Mouse (Mus musculus) MEL (cell line): ENCODE results near the gene Zhx3. TPM values are rescaled to one million over a fixed set of nuclear protein-coding genes. Genes with fewer than 3 reads are reported as not detected.

Source experiments
- DNase-seq: peaks from one replicate; pipeline ENCODE4 v3.0.0; 2011; ENCODE audit warnings: low read depth, low spot score
- H3K27ac ChIP-seq: 2 replicates; pipeline ENCODE4 v1.5.1; 2012; ENCODE audit warnings: low read depth, mild to moderate bottlenecking, control low read depth, low read length, moderate library complexity; ENCODE audit not compliant: control insufficient read depth
- H3K27me3 ChIP-seq, 2 experiments: fragments of 150-350 bp in 1 of 2; sonication (generic) in 1 of 2; 2 replicates each; pipeline ENCODE4 v1.6.1; 2012; ENCODE audit warnings: low read length in 2 of 2, mild to moderate bottlenecking in 2 of 2, improper control_type of control experiment in 1 of 2, moderate library complexity in 1 of 2; ENCODE audit not compliant: insufficient read depth in 2 of 2, control insufficient read depth in 1 of 2
- H3K36me3 ChIP-seq, 2 experiments: 2 replicates each; pipeline ENCODE4 v1.6.1; 2012 to 2014; ENCODE audit warnings: low read length in 2 of 2, improper control_type of control experiment in 1 of 2, inconsistent platforms in 1 of 2, mild to moderate bottlenecking in 1 of 2; ENCODE audit not compliant: insufficient read depth in 2 of 2, control insufficient read depth in 1 of 2
- H3K4me1 ChIP-seq, 2 experiments: fragments of 150-350 bp in 1 of 2; sonication (generic) in 1 of 2; 2 replicates each; pipeline ENCODE4 v1.6.1; 2012; ENCODE audit warnings: low read length in 2 of 2, improper control_type of control experiment in 1 of 2, mild to moderate bottlenecking in 1 of 2; ENCODE audit not compliant: insufficient read depth in 2 of 2, control insufficient read depth in 1 of 2
- H3K4me3 ChIP-seq, 2 experiments: fragments of 150-350 bp in 1 of 2; sonication (generic) in 1 of 2; 2 replicates each; pipeline ENCODE4 v1.5.1; 2012; ENCODE audit warnings: low read depth in 2 of 2, low read length in 2 of 2, mild to moderate bottlenecking in 2 of 2, moderate library complexity in 2 of 2, control low read depth in 1 of 2, improper control_type of control experiment in 1 of 2; ENCODE audit not compliant: control insufficient read depth in 1 of 2, insufficient read depth in 1 of 2
- H3K79me2 ChIP-seq: 2 replicates; pipeline ENCODE4 v1.6.1; 2012; ENCODE audit warnings: mild to moderate bottlenecking, low read length, moderate library complexity; ENCODE audit not compliant: control insufficient read depth, poor library complexity, insufficient read depth
- H3K9ac ChIP-seq: 2 replicates; pipeline ENCODE4 v1.6.1; 2012; ENCODE audit warnings: low read depth, mild to moderate bottlenecking, control low read depth, low read length, moderate library complexity; ENCODE audit not compliant: control insufficient read depth, poor library complexity, severe bottlenecking
- H3K9me3 ChIP-seq: fragments of 150-350 bp; sonication (generic); replicated peaks from 2 replicates; pipeline ENCODE4 v1.6.1; 2012; ENCODE audit warnings: mild to moderate bottlenecking, low read length, improper control_type of control experiment, moderate library complexity; ENCODE audit not compliant: insufficient read depth
- CHD2 ChIP-seq: IDR thresholded peaks from 2 replicates; pipeline ENCODE4 v1.6.1; 2011; ENCODE audit warnings: low read length, improper control_type of control experiment
- CTCF ChIP-seq, 3 experiments: IDR thresholded peaks in 2 of 3; conservative IDR thresholded peaks in 1 of 3; 2 replicates each; pipeline ENCODE4 v1.5.1; 2011 to 2012; ENCODE audit warnings: low read length in 3 of 3, low read depth in 2 of 3, mild to moderate bottlenecking in 2 of 3, improper control_type of control experiment in 1 of 3, inconsistent platforms in 1 of 3, mixed read lengths in 1 of 3, moderate library complexity in 1 of 3; ENCODE audit not compliant: control insufficient read depth in 1 of 3, insufficient read depth in 1 of 3, poor library complexity in 1 of 3, severe bottlenecking in 1 of 3
- E2F4 ChIP-seq: IDR thresholded peaks from 2 replicates; pipeline ENCODE4 v1.6.1; 2011; ENCODE audit warnings: low read depth, low read length, improper control_type of control experiment, borderline replicate concordance
- ELF1 ChIP-seq: IDR thresholded peaks from 2 replicates; pipeline ENCODE4 v1.6.1; 2014; ENCODE audit warnings: low read depth, mild to moderate bottlenecking, inconsistent platforms, low read length, improper control_type of control experiment, moderate library complexity
- EP300 ChIP-seq, 2 experiments: IDR thresholded peaks; 2 replicates each; pipeline ENCODE4 v1.6.1; 2011; ENCODE audit warnings: improper control_type of control experiment in 2 of 2, low read length in 2 of 2, low read depth in 1 of 2, mild to moderate bottlenecking in 1 of 2
- GABPA ChIP-seq: IDR thresholded peaks from 2 replicates; pipeline ENCODE4 v1.6.1; 2012; ENCODE audit warnings: low read depth, mild to moderate bottlenecking, inconsistent platforms, low read length, improper control_type of control experiment, moderate library complexity
- KAT2A ChIP-seq: conservative IDR thresholded peaks from 2 replicates; pipeline ENCODE4 v1.6.1; 2012; ENCODE audit warnings: low read depth, low read length, improper control_type of control experiment, inconsistent platforms
- MAFK ChIP-seq: IDR thresholded peaks from 2 replicates; pipeline ENCODE4 v1.6.1; 2011; ENCODE audit warnings: low read depth, mild to moderate bottlenecking, low read length, improper control_type of control experiment, borderline replicate concordance
- MAX ChIP-seq: IDR thresholded peaks from 2 replicates; pipeline ENCODE4 v1.6.1; 2011; ENCODE audit warnings: low read length, improper control_type of control experiment
- MAZ ChIP-seq: IDR thresholded peaks from 2 replicates; pipeline ENCODE4 v1.6.1; 2012; ENCODE audit warnings: low read depth, mild to moderate bottlenecking, inconsistent platforms, low read length, improper control_type of control experiment
- MEF2A ChIP-seq: IDR thresholded peaks from 2 replicates; pipeline ENCODE4 v1.6.1; 2014; ENCODE audit warnings: low read depth, mild to moderate bottlenecking, inconsistent platforms, low read length, improper control_type of control experiment; ENCODE audit not compliant: poor library complexity, insufficient replicate concordance, severe bottlenecking; ENCODE audit errors: extremely low read depth
- MYB ChIP-seq: IDR thresholded peaks from 2 replicates; pipeline ENCODE4 v1.6.1; 2011; ENCODE audit warnings: mild to moderate bottlenecking, low read depth, low read length, improper control_type of control experiment
- NELFE ChIP-seq: IDR thresholded peaks from 2 replicates; pipeline ENCODE4 v1.6.1; 2011; ENCODE audit warnings: low read depth, low read length, improper control_type of control experiment
- NRF1 ChIP-seq: IDR thresholded peaks from 2 replicates; pipeline ENCODE4 v1.6.1; 2014; ENCODE audit warnings: low read depth, mild to moderate bottlenecking, inconsistent platforms, low read length, improper control_type of control experiment, moderate library complexity; ENCODE audit not compliant: poor library complexity, insufficient read depth, severe bottlenecking
- POLR2AphosphoS2 ChIP-seq: IDR thresholded peaks from 2 replicates; pipeline ENCODE4 v1.6.1; 2011; ENCODE audit warnings: low read length, improper control_type of control experiment
- POLR2AphosphoS5 ChIP-seq: IDR thresholded peaks from 2 replicates; pipeline ENCODE4 v1.6.1; 2012; ENCODE audit warnings: low read depth, borderline replicate concordance, mild to moderate bottlenecking, inconsistent platforms, low read length, moderate library complexity, mixed read lengths
- RCOR1 ChIP-seq: IDR thresholded peaks from 2 replicates; pipeline ENCODE4 v1.6.1; 2012; ENCODE audit warnings: low read depth, mild to moderate bottlenecking, inconsistent platforms, low read length, improper control_type of control experiment
- SIN3A ChIP-seq: IDR thresholded peaks from 2 replicates; pipeline ENCODE4 v1.6.1; 2012; ENCODE audit warnings: low read length, improper control_type of control experiment, inconsistent platforms
- SMC3 ChIP-seq: IDR thresholded peaks from 2 replicates; pipeline ENCODE4 v1.6.1; 2011; ENCODE audit warnings: low read depth, low read length, improper control_type of control experiment
- TBP ChIP-seq: IDR thresholded peaks from 2 replicates; pipeline ENCODE4 v1.8.0; 2011; ENCODE audit warnings: low read depth, low read length, improper control_type of control experiment
- TCF12 ChIP-seq: IDR thresholded peaks from 2 replicates; pipeline ENCODE4 v1.6.1; 2014; ENCODE audit warnings: low read depth, mild to moderate bottlenecking, inconsistent platforms, low read length, improper control_type of control experiment, moderate library complexity
- USF2 ChIP-seq, 2 experiments: IDR thresholded peaks; 2 replicates each; pipeline ENCODE4 v1.6.1; 2011 to 2012; ENCODE audit warnings: improper control_type of control experiment in 2 of 2, low read length in 2 of 2, borderline replicate concordance in 1 of 2, inconsistent platforms in 1 of 2, low read depth in 1 of 2, mild to moderate bottlenecking in 1 of 2; ENCODE audit not compliant: insufficient read depth in 1 of 2
- ZKSCAN1 ChIP-seq: IDR thresholded peaks from 2 replicates; pipeline ENCODE4 v1.6.1; 2012; ENCODE audit warnings: low read depth, mild to moderate bottlenecking, inconsistent platforms, low read length, improper control_type of control experiment, moderate library complexity
- ZMIZ1 ChIP-seq: IDR thresholded peaks from 2 replicates; pipeline ENCODE4 v1.6.1; 2012; ENCODE audit warnings: low read depth, mild to moderate bottlenecking, inconsistent platforms, low read length, improper control_type of control experiment, moderate library complexity
- polyA plus RNA-seq, 2 experiments: library from polyadenylated mRNA; stranded (reverse) in 1 of 2; unstranded in 1 of 2; fragments of >175 nt in 1 of 2; fragments of >200 nt in 1 of 2; gene quantifications; 2 replicates each; pipeline versions ENCODE4 v1.2.1 to v1.2.4; 2012; ENCODE audit warnings: low replicate concordance in 2 of 2, low read depth in 1 of 2; ENCODE audit not compliant: insufficient read length in 2 of 2, insufficient read depth in 1 of 2, missing spikeins in 1 of 2
- total RNA-seq: library from RNA; depleted of rRNA; stranded (reverse); fragments of 300-350 nt; gene quantifications from 2 replicates; pipeline ENCODE4 v1.2.3, GENCODE M21; 2012

Zhx3 gene
- total and polyA plus RNA-seq, 3 experiments, result 4.4 to 4.8 TPM; not detected in 1

DNA sequence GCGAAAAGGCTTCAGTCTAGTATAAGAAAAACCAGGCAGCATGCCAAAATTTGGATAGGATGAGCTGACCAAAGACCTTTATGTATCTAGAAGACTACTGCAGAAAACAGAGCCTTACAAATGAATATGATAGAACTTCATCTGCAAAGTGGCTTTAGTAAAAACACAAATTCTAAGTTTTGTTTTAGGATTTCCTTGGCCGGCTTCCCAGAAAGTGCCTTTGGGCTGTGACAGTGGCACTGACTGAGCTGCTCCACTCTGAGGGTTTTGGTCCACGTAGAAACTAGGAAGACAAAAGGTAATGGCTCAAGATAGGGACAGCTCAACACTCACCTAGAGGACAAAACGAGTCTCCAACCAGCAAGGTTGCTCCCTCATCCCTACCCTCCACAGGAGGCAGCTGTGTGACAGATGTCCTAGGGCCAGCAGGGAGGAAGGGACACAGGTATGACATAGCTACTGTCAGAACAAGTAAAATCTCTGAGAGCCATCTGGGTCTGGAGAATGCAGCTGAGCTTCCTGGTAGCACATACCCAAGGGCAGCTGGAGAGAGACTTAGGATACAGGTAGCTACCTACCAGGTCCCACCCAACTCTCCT is 104.6 kb downstream of the Zhx3 start:
- peaks cover 0 to 11% of the 10 kb centered on the region in 2 experiments; a peak in 2 of 4 replicates for H3K36me3 ChIP-seq
- no peak overlapping the region for H3K4me3 ChIP-seq
- H3K79me2 ChIP-seq, result no peaks in the 10 kb centered on the region
- H3K27me3 ChIP-seq, result no peaks in the 10 kb centered on the region
- H3K9ac ChIP-seq, result no peak overlapping the region
- H3K9me3 ChIP-seq, result no peaks in the 10 kb centered on the region
- no peak overlapping the region for H3K27ac ChIP-seq
- peaks cover 6 to 16% of the 10 kb centered on the region in 2 experiments for H3K4me1 ChIP-seq
- no peak for DNase-seq
- TF ChIP-seq EP300 (IDR thresholded peaks at IDR 0.05; ENCODE audit: low read depth in 1 of 2, low read length in 2 of 2), result no peak
- no peak for TF ChIP-seq SIN3A
- TF ChIP-seq ELF1, result no peak
- no peak for TF ChIP-seq ZKSCAN1
- no peak for TF ChIP-seq CTCF (IDR thresholded peaks at IDR 0.05 in 2 of 3, conservative IDR thresholded peaks at IDR 0.05 in 1 of 3; ENCODE audit: control insufficient read depth in 1 of 3, insufficient read depth in 1 of 3, low read depth in 2 of 3, low read length in 3 of 3, poor library complexity in 1 of 3, severe bottlenecking in 1 of 3)
- no peak for TF ChIP-seq MEF2A
- no peak for TF ChIP-seq POLR2AphosphoS2
- no peak for TF ChIP-seq USF2 (IDR thresholded peaks at IDR 0.05; ENCODE audit: borderline replicate concordance in 1 of 2, insufficient read depth in 1 of 2, low read depth in 1 of 2, low read length in 2 of 2)
- no peak for TF ChIP-seq GABPA
- TF ChIP-seq MYB, result no peak
- TF ChIP-seq, all 39 proteins: peak for 0

GRCm38 (mm10) chr2:160767201-160767600 is 105.6 kb downstream of the Zhx3 start:
- no peaks in the 10 kb centered on the region for H3K9me3 ChIP-seq
- no peaks in the 10 kb centered on the region for H3K79me2 ChIP-seq
- no peak overlapping the region for H3K27ac ChIP-seq
- no peak overlapping the region for H3K4me3 ChIP-seq
- H3K4me1 ChIP-seq, result peaks cover 6 to 16% of the 10 kb centered on the region in 2 experiments
- H3K27me3 ChIP-seq, result no peaks in the 10 kb centered on the region
- H3K36me3 ChIP-seq, result peaks cover 0 to 11% of the 10 kb centered on the region in 2 experiments; a peak in 2 of 4 replicates
- no peak overlapping the region for H3K9ac ChIP-seq
- TF ChIP-seq NELFE (no peak), E2F4 (no peak), RCOR1 (no peak), KAT2A (no peak), SMC3 (no peak), CHD2 (no peak), POLR2AphosphoS5 (no peak), TCF12 (no peak), MAZ (no peak), USF2 (IDR thresholded peaks at IDR 0.05; ENCODE audit: borderline replicate concordance in 1 of 2, insufficient read depth in 1 of 2, low read depth in 1 of 2, low read length in 2 of 2) (no peak), NRF1 (no peak), ZMIZ1 (no peak), TBP (no peak), MAX (no peak), MAFK (no peak), CTCF (IDR thresholded peaks at IDR 0.05 in 2 of 3, conservative IDR thresholded peaks at IDR 0.05 in 1 of 3; ENCODE audit: control insufficient read depth in 1 of 3, insufficient read depth in 1 of 3, low read depth in 2 of 3, low read length in 3 of 3, poor library complexity in 1 of 3, severe bottlenecking in 1 of 3) (no peak)
- DNase-seq, result no peak
